Mouse (Mus musculus) midbrain, embryonic 15.5 days (tissue): ENCODE measurements around the gene Hist2h2aa2. TPM values are rescaled to one million over a fixed set of nuclear protein-coding genes. Genes with fewer than 3 reads are reported as not detected.
"Not testable (repeated sequence)": the region's sequence is repeated elsewhere in the genome, so short reads cannot be mapped to it uniquely, and the experiment has no call there.

Source experiments
- ATAC-seq: fragments of 200-750 bp; cut with Nextera tagmentation; replicated peaks from 2 replicates; pipeline ENCODE4 v1.8.0; 2017; ENCODE audit warnings: moderate TSS enrichment
- H3K27ac ChIP-seq: fragments of 300-500 bp; sonication (generic); 2 replicates; pipeline ENCODE4 v1.5.1; 2015; ENCODE audit warnings: mild to moderate bottlenecking, inconsistent platforms
- H3K27me3 ChIP-seq: fragments of 300-500 bp; sonication (generic); replicated peaks from 2 replicates; pipeline ENCODE4 v1.6.1; 2015; ENCODE audit warnings: inconsistent platforms
- H3K36me3 ChIP-seq: fragments of 300-500 bp; sonication (generic); replicated peaks from 2 replicates; pipeline ENCODE4 v1.6.1; 2015; ENCODE audit warnings: inconsistent platforms
- H3K4me1 ChIP-seq: fragments of 300-500 bp; sonication (generic); 2 replicates; pipeline ENCODE4 v1.6.1; 2015; ENCODE audit warnings: inconsistent platforms
- H3K4me2 ChIP-seq: fragments of 300-500 bp; sonication (generic); 2 replicates; pipeline ENCODE4 v1.6.1; 2015; ENCODE audit warnings: inconsistent platforms, mild to moderate bottlenecking, moderate library complexity
- H3K4me3 ChIP-seq: fragments of 300-500 bp; sonication (generic); 2 replicates; pipeline ENCODE4 v1.5.1; 2015; ENCODE audit warnings: mild to moderate bottlenecking, inconsistent platforms
- H3K9ac ChIP-seq: fragments of 300-500 bp; sonication (generic); 2 replicates; pipeline ENCODE4 v1.6.1; 2015; ENCODE audit warnings: mild to moderate bottlenecking, inconsistent platforms
- H3K9me3 ChIP-seq: fragments of 300-500 bp; sonication (generic); 2 replicates; pipeline ENCODE4 v1.6.1; 2016; ENCODE audit warnings: inconsistent platforms
- WGBS: fragments of 180-500 bp; shearing (Covaris S2); methylation state at CpG from one replicate; pipeline ENCODE4 v1.1.7; 2015; ENCODE audit warnings: mixed read lengths; 5-methylcytosine and 5-hydroxymethylcytosine counted together
- polyA plus RNA-seq: library from polyadenylated mRNA; unstranded; fragments of >200 nt; fragmentation: Nextera tagmentation; extraction: Ambion mirVana; gene quantifications from 2 replicates; pipeline ENCODE4 v1.2.1, GENCODE M21; 2015

Hist2h2aa2 gene
- polyA plus RNA-seq, 1 experiment from 2014 or later = 51.7 TPM

DNA sequence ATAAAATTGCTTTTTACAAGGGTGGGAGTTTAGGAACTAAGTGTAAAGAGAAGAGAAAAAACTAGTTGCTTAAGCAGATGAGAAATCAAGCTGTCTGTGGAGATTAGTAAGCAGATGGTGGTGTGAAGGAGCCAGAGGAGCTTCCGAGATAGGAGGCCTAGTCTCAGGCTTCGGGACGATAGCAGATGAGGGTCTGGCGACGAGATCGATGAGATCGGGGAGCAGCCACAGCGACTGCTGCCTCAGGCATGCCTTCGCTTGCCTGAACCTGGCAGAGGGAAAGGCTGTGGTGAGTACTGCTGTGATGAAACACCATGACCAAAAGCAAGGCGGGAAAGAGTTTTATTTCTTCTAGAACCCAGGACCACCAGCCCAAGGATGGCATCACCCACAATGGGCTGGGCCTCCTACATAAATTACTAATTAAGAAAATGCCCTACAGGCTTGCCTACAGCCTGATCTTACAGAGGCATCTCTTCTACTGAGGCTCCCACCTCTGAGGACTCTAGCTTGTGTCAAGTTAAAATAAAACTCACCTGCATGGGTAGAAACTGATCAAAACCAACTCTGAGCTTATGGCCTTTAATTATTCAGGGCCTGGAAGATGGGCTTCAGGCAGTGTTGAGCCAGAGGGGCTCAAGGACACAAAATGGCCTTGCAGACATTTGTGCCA lies 14.7 kb upstream of the Hist2h2aa2 start:
- Histone ChIP-seq H3K36me3 (no peaks in the 10 kb centered on the region), H3K27me3 (no peaks in the 10 kb centered on the region), H3K9me3 (no peaks in the 10 kb centered on the region), H3K27ac (no peak overlapping the region), H3K4me2 (no peak overlapping the region), H3K9ac (no peak overlapping the region), H3K4me1 (no peaks in the 10 kb centered on the region), H3K4me3 (no peak overlapping the region)
- ATAC-seq = no peak
- WGBS = 49% methylated on average over 10 of the region's 10 CpGs

DNA sequence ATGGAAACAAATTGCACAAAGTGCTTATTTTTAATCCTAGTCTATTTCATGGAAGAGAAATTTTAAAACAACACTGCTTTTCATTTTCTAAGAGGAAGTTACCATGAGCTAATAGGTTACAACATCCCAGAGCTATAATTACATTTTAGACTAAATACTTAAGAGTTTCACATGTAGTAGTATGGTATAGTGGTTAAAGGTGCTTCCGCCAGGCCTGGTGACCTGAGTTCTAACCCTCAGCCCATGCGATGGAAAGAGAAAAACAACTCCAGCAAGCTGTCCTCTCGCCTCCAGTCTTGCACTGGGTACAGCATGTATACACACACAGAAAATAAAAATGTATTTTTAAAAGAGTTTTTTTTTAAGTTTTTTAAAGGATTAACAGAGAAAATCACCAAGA lies 11.7 kb upstream of the Hist2h2aa2 start:
- no peaks in the 10 kb centered on the region for H3K27me3 ChIP-seq
- no peak for ATAC-seq
- WGBS = 92% methylated on average over 3 of the region's 3 CpGs
- H3K9me3 ChIP-seq = no peaks in the 10 kb centered on the region
- no peak overlapping the region for H3K4me3 ChIP-seq
- peaks cover 4% of the 10 kb centered on the region for H3K4me1 ChIP-seq
- H3K4me2 ChIP-seq = no peak overlapping the region
- no peak overlapping the region for H3K27ac ChIP-seq
- no peak overlapping the region for H3K9ac ChIP-seq
- no peaks in the 10 kb centered on the region for H3K36me3 ChIP-seq

DNA sequence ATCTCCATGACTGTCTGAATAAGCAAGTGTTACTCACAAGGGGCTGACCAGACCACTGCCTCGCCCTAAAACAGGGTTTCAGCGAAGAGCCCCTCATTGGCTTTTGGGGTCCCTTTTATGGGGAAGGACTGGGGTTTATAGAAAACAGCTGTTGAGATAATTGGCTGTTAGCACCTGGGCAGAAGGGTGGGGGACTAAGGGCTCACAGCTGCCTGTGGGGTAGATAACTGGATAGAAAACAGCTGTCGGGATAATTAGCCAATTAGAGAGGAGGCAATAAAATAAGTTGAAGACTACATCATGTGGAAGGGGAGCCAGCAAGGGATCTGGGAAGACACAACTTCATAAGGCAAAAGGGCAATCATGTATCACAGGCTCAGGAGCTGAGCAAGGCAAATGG lies 10.8 kb upstream of the Hist2h2aa2 start:
- Histone ChIP-seq H3K27me3 (no peaks in the 10 kb centered on the region), H3K36me3 (no peaks in the 10 kb centered on the region), H3K4me1 (peaks cover 4% of the 10 kb centered on the region), H3K4me3 (no peak overlapping the region), H3K9me3 (no peaks in the 10 kb centered on the region), H3K4me2 (no peak overlapping the region), H3K9ac (no peak overlapping the region), H3K27ac (no peak overlapping the region)
- 92% methylated on average over 3 of the region's 3 CpGs for WGBS
- ATAC-seq = no peak

DNA sequence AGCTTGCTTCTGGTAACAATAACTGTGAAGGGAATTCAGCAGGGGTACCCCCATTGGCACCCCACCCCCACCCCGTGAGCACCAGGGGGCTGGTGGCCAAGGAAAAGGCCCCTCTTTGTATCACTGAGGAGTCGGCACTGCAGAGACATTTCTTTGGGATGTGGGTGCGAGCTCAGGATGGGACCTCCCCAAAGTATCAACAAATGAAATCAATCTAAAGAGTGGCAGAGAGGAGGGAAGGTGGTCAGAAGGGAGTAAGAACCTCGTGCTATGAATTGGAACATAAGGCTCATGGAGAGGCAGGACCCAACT lies 8.9 kb upstream of the Hist2h2aa2 start:
- H3K4me3 ChIP-seq = no peak overlapping the region
- no peak overlapping the region for H3K4me2 ChIP-seq
- H3K9ac ChIP-seq = no peak overlapping the region
- no peak for ATAC-seq
- WGBS = 54% methylated on average over 4 of the region's 4 CpGs
- no peak overlapping the region for H3K27ac ChIP-seq
- no peaks in the 10 kb centered on the region for H3K9me3 ChIP-seq
- no peaks in the 10 kb centered on the region for H3K36me3 ChIP-seq
- no peaks in the 10 kb centered on the region for H3K27me3 ChIP-seq
- H3K4me1 ChIP-seq = peaks cover 13% of the 10 kb centered on the region

DNA sequence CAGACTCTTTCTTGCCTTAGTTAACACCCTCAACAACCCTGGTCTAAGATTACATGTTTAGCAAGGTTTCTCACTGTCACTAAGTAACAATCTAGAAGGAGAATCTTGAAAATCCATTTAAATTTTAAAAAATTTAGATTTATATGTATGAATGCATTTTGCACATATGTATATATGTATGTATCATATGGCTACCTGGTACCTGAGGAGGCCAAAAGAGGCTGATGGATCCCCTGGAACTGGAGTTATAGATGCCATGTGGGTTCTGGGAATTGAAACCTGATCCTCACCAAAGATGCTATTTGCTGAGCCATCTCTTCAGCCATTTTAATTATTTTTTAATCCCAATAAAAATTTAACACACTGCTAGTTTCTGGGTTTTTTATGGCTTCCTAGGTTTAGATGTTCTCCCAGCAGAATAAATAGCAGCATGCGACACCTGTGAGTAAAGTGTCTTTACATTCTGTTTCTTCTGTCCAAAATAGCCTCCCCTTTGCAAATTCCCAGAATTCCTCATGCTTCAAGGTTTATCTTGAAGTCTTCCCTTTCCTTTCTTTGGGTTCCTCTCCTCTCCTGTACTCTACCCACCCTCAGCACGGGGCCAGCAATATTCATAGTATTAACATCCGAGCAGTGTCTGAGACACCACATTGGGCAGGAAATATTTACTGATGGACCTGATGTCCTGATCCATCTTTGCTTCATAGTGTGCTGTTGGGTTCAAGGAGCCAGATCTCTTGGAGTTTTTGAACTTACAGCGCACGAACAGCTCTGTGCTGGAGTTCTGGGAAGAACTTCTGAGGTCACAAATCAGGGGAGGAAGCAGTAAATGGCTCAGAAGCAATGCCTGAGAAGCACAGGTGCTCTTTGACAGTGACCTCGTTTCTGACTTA lies 8.3 kb upstream of the Hist2h2aa2 start:
- peak overlapping the region; percentile 42; the same call in 1 of the 2 replicates for H3K4me2 ChIP-seq
- no peaks in the 10 kb centered on the region for H3K36me3 ChIP-seq
- no peak overlapping the region for H3K9ac ChIP-seq
- no peak for ATAC-seq
- no peaks in the 10 kb centered on the region for H3K27me3 ChIP-seq
- no peak overlapping the region for H3K4me3 ChIP-seq
- no peaks in the 10 kb centered on the region for H3K9me3 ChIP-seq
- peaks cover 15% of the 10 kb centered on the region for H3K4me1 ChIP-seq
- 53% methylated on average over 6 of the region's 6 CpGs for WGBS
- H3K27ac ChIP-seq = no peak overlapping the region

DNA sequence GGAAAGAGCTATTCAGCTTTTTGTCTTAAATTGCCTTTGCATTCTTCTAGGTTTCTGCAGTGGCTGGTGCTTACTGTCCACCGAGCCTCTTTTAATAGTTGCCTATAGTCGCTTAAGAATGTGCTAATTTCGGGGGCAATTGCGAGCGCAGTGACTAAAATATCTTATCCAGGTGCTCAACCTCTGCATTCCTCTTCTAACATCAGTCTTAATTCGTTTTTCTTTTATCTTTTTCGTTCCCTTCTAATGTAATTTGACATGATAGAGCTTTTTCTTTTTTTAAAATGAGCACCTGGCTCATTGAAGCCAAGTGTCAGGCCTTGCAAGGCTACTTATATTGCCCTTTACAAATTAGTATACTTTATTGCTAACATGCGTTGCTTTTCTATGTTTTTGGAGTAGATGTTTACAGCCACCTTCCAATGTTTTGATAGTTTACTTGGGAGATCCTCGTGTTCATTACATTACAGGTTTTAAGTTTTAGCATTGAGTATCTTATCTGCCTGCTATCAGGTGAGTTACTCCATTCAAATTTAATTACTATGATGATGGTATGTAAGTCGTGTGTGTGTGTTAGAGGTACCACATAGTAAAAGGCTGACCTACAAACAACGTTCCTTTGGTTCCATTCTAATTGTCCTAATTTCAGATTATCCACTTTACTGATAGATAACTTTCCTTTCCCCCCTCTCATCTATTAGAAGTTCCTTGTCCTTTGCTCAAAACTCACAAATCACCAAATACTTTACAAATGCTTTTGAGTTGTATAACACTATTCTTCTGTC lies 7.5 kb upstream of the Hist2h2aa2 start:
- WGBS = 5% methylated on average over 11 of the region's 11 CpGs
- Histone ChIP-seq H3K9me3 (no peaks in the 10 kb centered on the region), H3K27me3 (no peaks in the 10 kb centered on the region), H3K9ac (no peak overlapping the region), H3K36me3 (no peaks in the 10 kb centered on the region), H3K27ac (no peak overlapping the region), H3K4me1 (peaks cover 15% of the 10 kb centered on the region), H3K4me3 (peak overlapping the region; percentile 22), H3K4me2 (peak overlapping the region; percentile 42)
- ATAC-seq = no peak

DNA sequence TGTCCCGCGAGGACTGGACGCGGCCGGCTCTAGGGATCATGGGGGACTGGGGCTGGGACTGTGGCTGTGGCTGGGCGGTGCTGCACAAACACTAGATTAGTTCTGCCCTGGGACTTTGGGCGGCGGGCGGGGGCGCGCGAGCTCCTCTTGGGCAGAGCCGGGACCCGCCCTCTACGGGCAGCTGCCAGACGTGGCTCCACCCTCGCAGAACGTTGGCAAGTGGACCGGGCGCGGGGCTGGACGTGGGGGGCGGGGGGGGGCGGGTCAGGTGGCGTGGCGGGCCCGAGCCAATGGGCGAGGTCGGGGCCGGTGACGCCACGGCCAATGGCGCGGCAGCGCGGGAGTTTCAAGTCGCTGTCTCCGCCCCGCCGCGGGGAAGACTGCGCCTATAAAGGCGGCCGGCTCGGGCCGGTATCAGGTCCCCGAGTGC lies 6.4 kb upstream of the Hist2h2aa2 start, which contains the start of gene Hist2h3c1:
TSS of gene Hist2h3c1 (plus strand) at position 259 of the 430 bp plus-strand sequence.
- peak within 1 kb of the TSS; percentile 76; the same call in 1 of the 2 replicates for H3K27ac ChIP-seq
- H3K9ac ChIP-seq, H3K36me3 ChIP-seq, H3K27me3 ChIP-seq, H3K9me3 ChIP-seq: not testable (repeated sequence)
- WGBS = 0% methylated on average over 14 of the region's 47 CpGs
- H3K4me1 ChIP-seq = peaks cover 15% of the 10 kb centered on the region
- peak within 1 kb of the TSS; percentile 36 for H3K4me3 ChIP-seq
- ATAC-seq = peak; percentile 90
- peak within 1 kb of the TSS; percentile 42 for H3K4me2 ChIP-seq

DNA sequence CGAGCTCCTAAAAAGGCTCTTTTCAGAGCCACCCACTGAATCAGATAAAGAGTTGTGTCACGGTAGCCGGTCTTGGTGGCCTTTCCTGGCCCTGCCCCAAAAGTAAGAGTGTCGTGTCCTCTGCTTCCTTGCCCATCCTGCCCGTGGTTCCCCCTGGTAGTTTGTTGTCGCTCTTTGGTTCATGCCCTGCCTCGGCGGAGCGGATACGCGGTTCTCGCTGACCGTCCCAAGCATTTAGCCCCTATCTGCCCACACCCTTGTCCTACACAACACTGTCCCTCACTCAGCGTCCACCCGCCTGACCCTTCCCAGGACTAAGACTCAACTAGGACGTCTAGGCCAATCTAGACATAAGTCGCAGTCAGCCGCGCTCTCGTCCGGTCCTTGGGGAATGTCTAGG lies 5.9 kb upstream of the Hist2h2aa2 start:
- H3K9me3 ChIP-seq, H3K36me3 ChIP-seq, H3K9ac ChIP-seq, H3K27me3 ChIP-seq: not testable (repeated sequence)
- peak overlapping the region; percentile 76; the same call in 1 of the 2 replicates for H3K27ac ChIP-seq
- H3K4me3 ChIP-seq = peak overlapping the region; percentile 36
- peaks cover 16% of the 10 kb centered on the region for H3K4me1 ChIP-seq
- 0% methylated on average over 12 of the region's 21 CpGs for WGBS
- ATAC-seq = peak; percentile 60; the same call in 1 of the 2 replicates
- H3K4me2 ChIP-seq = peak overlapping the region; percentile 41

DNA sequence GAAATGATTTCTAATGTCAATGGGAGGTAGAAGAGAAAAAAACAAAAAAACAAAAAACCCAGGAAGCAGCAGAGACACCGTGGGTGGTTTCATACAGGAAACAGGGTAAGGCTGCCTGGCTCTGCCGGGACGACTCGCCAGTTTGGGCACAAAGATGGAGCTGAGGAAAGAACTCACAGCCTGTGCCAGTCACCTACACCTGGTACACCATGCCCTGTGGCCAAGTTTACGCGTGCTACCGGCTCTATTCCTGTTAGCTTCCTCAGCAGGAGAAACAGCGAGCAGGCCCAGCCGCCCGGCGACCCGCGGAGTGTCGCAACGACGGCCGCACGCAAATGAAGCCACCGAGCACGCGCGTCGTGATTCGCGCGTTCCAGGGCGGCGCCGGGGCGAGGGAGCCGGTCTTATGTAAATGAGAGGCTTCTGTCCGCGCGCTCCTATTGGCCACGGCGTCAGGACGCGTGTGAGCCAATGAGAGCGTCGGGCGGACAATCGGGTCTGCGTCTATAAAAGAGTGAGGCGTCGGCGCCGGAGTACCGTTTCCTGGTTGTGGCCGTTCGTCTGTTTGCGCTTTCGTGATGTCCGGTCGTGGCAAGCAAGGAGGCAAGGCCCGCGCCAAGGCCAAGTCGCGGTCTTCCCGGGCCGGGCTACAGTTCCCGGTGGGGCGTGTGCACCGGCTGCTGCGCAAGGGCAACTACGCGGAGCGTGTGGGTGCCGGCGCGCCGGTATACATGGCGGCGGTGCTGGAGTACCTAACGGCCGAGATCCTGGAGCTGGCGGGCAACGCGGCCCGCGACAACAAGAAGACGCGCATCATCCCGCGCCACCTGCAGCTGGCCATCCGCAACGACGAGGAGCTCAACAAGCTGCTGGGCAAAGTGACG lies 5.2 kb upstream of the Hist2h2aa2 start, which contains the start of gene Hist2h2aa1:
TSS of gene Hist2h2aa1 (plus strand) at position 495 of the 884 bp plus-strand sequence.
- not testable (repeated sequence) for H3K36me3 ChIP-seq, H3K27me3 ChIP-seq, H3K9me3 ChIP-seq
- Histone ChIP-seq H3K4me1 (peaks cover 20% of the 10 kb centered on the region), H3K4me2 (peak within 1 kb of the TSS; percentile 67), H3K27ac (peak within 1 kb of the TSS; percentile 98), H3K9ac (peak within 1 kb of the TSS; percentile 75), H3K4me3 (peak within 1 kb of the TSS; percentile 53)
- under 1% methylated on average over 37 of the region's 88 CpGs for WGBS
- ATAC-seq = peak; percentile 93

DNA sequence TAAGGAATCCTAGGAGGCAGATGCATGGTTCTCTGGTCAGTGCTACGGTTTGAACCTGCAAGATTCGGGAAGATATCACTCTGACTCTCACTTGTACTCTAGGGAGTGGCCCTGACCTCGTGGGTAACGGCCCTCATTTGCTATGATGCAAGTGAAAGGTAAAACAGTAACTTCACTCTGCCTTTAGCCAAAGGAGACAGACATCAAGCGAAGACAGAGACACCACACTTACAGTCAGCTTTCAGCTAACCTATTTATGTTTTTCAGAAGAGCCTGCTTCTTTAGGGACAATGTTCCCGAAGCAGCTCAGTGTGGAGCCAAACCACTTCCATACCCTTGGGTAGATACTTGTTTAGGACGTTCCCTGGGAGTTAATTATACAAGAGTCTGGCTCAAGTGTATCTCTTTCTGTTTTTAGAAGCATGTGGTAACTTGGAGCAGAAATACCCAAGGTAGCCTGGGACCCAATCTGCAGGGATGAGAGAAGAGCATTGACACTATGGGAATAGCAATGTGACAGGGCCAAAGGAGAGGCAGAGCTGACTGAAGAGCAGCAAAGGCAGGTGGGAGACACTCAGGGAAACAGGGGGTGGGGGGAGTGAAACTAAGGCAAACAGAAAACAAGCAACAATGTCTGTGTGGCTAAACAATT lies 4.0 kb upstream of the Hist2h2aa2 start:
- Histone ChIP-seq H3K4me3 (no peak overlapping the region), H3K27me3 (no peaks in the 10 kb centered on the region), H3K4me1 (peaks cover 20% of the 10 kb centered on the region), H3K9ac (no peak overlapping the region; the same call in 1 of the 2 replicates), H3K36me3 (no peaks in the 10 kb centered on the region), H3K27ac (peak overlapping the region; percentile 98), H3K9me3 (no peaks in the 10 kb centered on the region), H3K4me2 (peak overlapping the region; percentile 67)
- no peak for ATAC-seq
- 83% methylated on average over 7 of the region's 7 CpGs for WGBS

DNA sequence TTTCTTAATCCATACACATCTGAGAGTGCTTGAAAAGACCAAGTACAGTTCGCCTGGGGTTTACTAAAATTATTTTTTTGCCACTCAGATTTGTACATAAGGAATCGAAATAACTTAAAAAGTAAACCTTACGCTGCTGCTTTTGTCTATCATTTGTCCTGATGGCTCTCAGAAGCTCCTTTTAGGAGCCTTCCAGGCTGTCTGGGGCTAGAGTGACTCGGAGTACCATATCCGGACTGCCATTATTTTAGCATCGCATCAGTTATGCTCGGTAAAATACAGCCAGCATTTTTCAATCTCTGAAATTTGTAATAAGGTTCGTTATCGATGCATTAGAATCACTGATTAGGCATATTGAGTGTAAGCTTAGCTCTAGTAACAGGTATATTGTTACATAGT lies 722 bp upstream of the Hist2h2aa2 start:
- Histone ChIP-seq H3K4me3 (peak overlapping the region; percentile 32), H3K9ac (peak overlapping the region; percentile 27; the same call in 1 of the 2 replicates), H3K27ac (peak overlapping the region; percentile 87), H3K4me2 (peak overlapping the region; percentile 51), H3K36me3 (no peaks in the 10 kb centered on the region), H3K27me3 (no peaks in the 10 kb centered on the region), H3K4me1 (peaks cover 28% of the 10 kb centered on the region), H3K9me3 (no peaks in the 10 kb centered on the region)
- ATAC-seq = no peak
- 74% methylated on average over 9 of the region's 9 CpGs for WGBS
